Mouse (Mus musculus): ENCODE results near the gene Cd93. TPM values are rescaled to one million over a fixed set of nuclear protein-coding genes. Genes with fewer than 3 reads are reported as not detected.

Cd93 gene
- polyA plus RNA-seq, 1 experiment from 2014 or later: 25.8 TPM

- Histone ChIP-seq H3K36me3 (ENCODE audit: control insufficient read depth, insufficient read depth) (no peaks in the 10 kb centered on the region), H3K4me1 (ENCODE audit: control insufficient read depth, insufficient read depth, low read length) (no peaks in the 10 kb centered on the region), H3K27me3 (ENCODE audit: control insufficient read depth, insufficient read depth, low read length) (no peaks in the 10 kb centered on the region), H3K9me3 (replicated peaks; ENCODE audit: control insufficient read depth, low read length) (no peaks in the 10 kb centered on the region), H3K4me3 (ENCODE audit: low read length) (no peak overlapping the region), H3K4me2 (ENCODE audit: low read depth, low read length) (no peak overlapping the region), H3K9ac (ENCODE audit: low read length) (no peak overlapping the region), H3K27ac (ENCODE audit: low read length) (no peak overlapping the region)
- ATAC-seq (replicated peaks; ENCODE audit: extremely low read depth, insufficient read depth, low FRiP score): no peak
- WGBS: 79% methylated on average over 4 of the region's 4 CpGs
Observed at GRCm38 (mm10) chr2:148430941-148431340, 12.4 kb downstream of the Cd93 start.

- Histone ChIP-seq H3K4me3 (ENCODE audit: low read length) (no peak overlapping the region), H3K4me2 (ENCODE audit: low read depth, low read length) (no peak overlapping the region), H3K4me1 (ENCODE audit: control insufficient read depth, insufficient read depth, low read length) (no peaks in the 10 kb centered on the region), H3K27ac (ENCODE audit: low read length) (no peak overlapping the region), H3K27me3 (ENCODE audit: control insufficient read depth, insufficient read depth, low read length) (no peaks in the 10 kb centered on the region), H3K9ac (ENCODE audit: low read length) (no peak overlapping the region), H3K36me3 (ENCODE audit: control insufficient read depth, insufficient read depth) (no peaks in the 10 kb centered on the region), H3K9me3 (replicated peaks; ENCODE audit: control insufficient read depth, low read length) (no peaks in the 10 kb centered on the region)
- no peak for ATAC-seq (replicated peaks; ENCODE audit: extremely low read depth, insufficient read depth, low FRiP score)
Observed at GRCm38 (mm10) chr2:148429001-148429505, 14.3 kb downstream of the Cd93 start.

DNA sequence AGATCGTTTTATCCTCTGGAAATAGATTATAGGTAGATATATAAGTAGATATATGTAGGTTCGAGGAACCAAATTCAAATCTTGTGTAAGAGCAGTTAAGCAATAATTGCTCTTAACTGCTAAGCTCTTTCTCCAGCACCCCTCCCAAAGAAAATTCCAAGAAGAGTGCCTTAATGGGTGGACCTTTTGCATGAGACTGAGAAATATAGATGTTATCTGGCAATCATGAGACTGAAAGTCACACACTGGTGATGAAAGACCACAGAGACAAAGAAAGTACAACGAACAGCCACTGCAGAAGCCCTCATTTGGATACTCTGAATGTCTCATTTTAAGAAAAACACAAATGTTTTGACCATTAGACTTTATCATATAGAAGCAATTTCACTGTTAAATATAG, 14.8 kb downstream of the Cd93 start:
- ATAC-seq (replicated peaks; ENCODE audit: extremely low read depth, insufficient read depth, low FRiP score): no peak
- H3K4me2 ChIP-seq (ENCODE audit: low read depth, low read length): no peak overlapping the region
- no peak overlapping the region for H3K27ac ChIP-seq (ENCODE audit: low read length)
- H3K9ac ChIP-seq (ENCODE audit: low read length): no peak overlapping the region
- H3K36me3 ChIP-seq (ENCODE audit: control insufficient read depth, insufficient read depth): no peaks in the 10 kb centered on the region
- 74% methylated on average over 3 of the region's 3 CpGs for WGBS
- H3K4me1 ChIP-seq (ENCODE audit: control insufficient read depth, insufficient read depth, low read length): no peaks in the 10 kb centered on the region
- H3K4me3 ChIP-seq (ENCODE audit: low read length): no peak overlapping the region
- H3K9me3 ChIP-seq (replicated peaks; ENCODE audit: control insufficient read depth, low read length): no peaks in the 10 kb centered on the region
- H3K27me3 ChIP-seq (ENCODE audit: control insufficient read depth, insufficient read depth, low read length): no peaks in the 10 kb centered on the region

DNA sequence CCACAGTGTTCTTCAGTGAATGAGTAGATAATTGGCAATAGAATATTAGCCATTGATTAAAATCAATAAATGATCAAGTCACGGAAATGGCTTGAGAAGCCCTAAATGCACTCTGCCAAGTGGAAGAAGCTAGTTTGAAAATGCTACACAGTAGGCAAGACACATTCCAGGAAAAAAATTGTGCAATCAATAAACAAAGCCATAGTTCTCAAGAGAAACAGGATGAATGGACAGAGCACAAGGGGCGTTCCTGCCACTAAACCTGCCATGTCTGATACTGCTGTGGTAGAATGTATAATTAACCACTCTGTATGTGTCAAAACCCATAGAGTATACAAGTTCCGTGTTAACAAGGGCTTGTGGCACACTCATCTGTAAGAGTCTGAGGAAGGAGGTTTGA, 15.8 kb downstream of the Cd93 start:
- no peak overlapping the region for H3K4me2 ChIP-seq (ENCODE audit: low read depth, low read length)
- no peaks in the 10 kb centered on the region for H3K9me3 ChIP-seq (replicated peaks; ENCODE audit: control insufficient read depth, low read length)
- no peak for ATAC-seq (replicated peaks; ENCODE audit: extremely low read depth, insufficient read depth, low FRiP score)
- no peaks in the 10 kb centered on the region for H3K36me3 ChIP-seq (ENCODE audit: control insufficient read depth, insufficient read depth)
- H3K27ac ChIP-seq (ENCODE audit: low read length): no peak overlapping the region
- no peaks in the 10 kb centered on the region for H3K4me1 ChIP-seq (ENCODE audit: control insufficient read depth, insufficient read depth, low read length)
- 79% methylated on average over 3 of the region's 3 CpGs for WGBS
- H3K9ac ChIP-seq (ENCODE audit: low read length): no peak overlapping the region
- no peaks in the 10 kb centered on the region for H3K27me3 ChIP-seq (ENCODE audit: control insufficient read depth, insufficient read depth, low read length)
- no peak overlapping the region for H3K4me3 ChIP-seq (ENCODE audit: low read length)

DNA sequence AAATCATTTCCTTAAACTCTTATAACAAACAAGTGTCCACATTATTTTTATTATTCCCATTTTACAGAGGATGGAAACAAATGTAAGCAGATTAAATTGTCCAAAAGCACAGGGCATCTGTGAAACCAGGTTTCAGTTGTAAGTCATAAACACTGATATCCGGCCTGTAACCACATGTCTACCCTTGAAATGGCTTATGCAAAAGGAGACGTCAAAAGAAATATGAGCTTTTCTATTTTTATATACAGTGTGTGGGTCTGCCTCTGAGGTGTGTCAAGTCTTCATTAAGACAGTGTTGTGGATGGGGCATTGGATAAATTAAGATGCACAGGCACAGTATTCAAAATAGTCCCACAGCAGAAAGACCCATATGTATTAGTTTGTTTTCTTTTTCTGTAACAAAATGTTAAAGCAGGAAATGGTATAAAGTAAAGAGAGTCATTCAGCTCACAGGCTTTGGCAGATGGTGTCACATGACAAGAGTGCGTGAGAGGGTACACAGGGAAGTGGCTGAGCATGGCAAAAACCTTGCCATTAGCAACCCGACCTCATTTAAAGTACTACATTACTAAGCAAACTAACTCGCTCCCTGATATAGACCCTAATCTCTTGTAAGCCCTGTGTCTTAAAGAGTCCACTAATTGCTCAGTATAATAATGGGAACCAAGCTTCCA, 17.5 kb downstream of the Cd93 start:
- H3K4me2 ChIP-seq (ENCODE audit: low read depth, low read length): no peak overlapping the region
- no peaks in the 10 kb centered on the region for H3K4me1 ChIP-seq (ENCODE audit: control insufficient read depth, insufficient read depth, low read length)
- no peak overlapping the region for H3K9ac ChIP-seq (ENCODE audit: low read length)
- H3K9me3 ChIP-seq (replicated peaks; ENCODE audit: control insufficient read depth, low read length): no peaks in the 10 kb centered on the region
- H3K27me3 ChIP-seq (ENCODE audit: control insufficient read depth, insufficient read depth, low read length): no peaks in the 10 kb centered on the region
- ATAC-seq (replicated peaks; ENCODE audit: extremely low read depth, insufficient read depth, low FRiP score): no peak
- no peak overlapping the region for H3K4me3 ChIP-seq (ENCODE audit: low read length)
- no peaks in the 10 kb centered on the region for H3K36me3 ChIP-seq (ENCODE audit: control insufficient read depth, insufficient read depth)
- 64% methylated on average over 5 of the region's 5 CpGs for WGBS
- no peak overlapping the region for H3K27ac ChIP-seq (ENCODE audit: low read length)

DNA sequence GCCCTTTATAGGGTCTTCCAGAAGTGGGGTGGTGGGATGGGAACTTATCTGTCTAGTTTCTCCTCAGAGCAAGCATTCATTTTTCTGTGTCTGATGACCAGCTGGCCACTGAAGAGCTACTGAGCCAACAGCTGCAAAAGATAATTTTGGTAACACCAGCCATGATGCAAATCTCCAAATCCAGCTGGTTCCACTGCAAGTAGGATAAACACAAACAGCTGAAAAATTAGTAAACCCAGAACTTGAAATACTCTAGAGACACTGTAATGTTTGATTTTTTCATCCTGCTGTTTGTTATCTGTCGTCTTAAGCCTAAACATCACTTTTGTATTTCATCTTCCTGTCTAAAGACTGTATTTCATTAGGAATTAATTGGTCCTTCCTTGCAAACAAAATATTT, 21.7 kb downstream of the Cd93 start:
- Histone ChIP-seq H3K9ac (ENCODE audit: low read length) (no peak overlapping the region), H3K9me3 (replicated peaks; ENCODE audit: control insufficient read depth, low read length) (no peaks in the 10 kb centered on the region), H3K4me2 (ENCODE audit: low read depth, low read length) (no peak overlapping the region), H3K27me3 (ENCODE audit: control insufficient read depth, insufficient read depth, low read length) (no peaks in the 10 kb centered on the region), H3K36me3 (ENCODE audit: control insufficient read depth, insufficient read depth) (no peaks in the 10 kb centered on the region), H3K27ac (ENCODE audit: low read length) (no peak overlapping the region), H3K4me1 (ENCODE audit: control insufficient read depth, insufficient read depth, low read length) (no peaks in the 10 kb centered on the region), H3K4me3 (ENCODE audit: low read length) (no peak overlapping the region)
- 60% methylated on average over 1 of the region's 1 CpGs for WGBS
- no peak for ATAC-seq (replicated peaks; ENCODE audit: extremely low read depth, insufficient read depth, low FRiP score)

DNA sequence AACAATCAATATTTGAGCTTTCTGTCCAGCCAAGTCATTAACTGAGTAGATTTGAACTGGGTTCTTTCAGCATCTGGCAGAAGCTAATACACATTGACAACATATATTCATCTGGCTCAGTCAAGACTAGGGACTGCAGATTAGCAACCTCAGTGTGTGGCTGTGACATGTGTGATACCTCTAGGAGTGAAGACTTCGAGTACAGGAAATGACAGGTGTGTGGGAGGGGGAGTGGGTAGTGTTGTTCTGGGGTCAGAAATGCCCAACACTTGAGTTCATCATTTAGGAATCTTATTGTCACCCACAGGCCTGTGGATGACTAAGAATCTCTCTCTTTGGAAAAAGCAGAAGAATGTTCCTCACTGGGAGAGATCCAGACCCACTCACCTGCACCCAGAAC, 22.3 kb downstream of the Cd93 start:
- ATAC-seq (replicated peaks; ENCODE audit: extremely low read depth, insufficient read depth, low FRiP score): no peak
- Histone ChIP-seq H3K9ac (ENCODE audit: low read length) (no peak overlapping the region), H3K36me3 (ENCODE audit: control insufficient read depth, insufficient read depth) (no peaks in the 10 kb centered on the region), H3K27ac (ENCODE audit: low read length) (no peak overlapping the region), H3K27me3 (ENCODE audit: control insufficient read depth, insufficient read depth, low read length) (no peaks in the 10 kb centered on the region), H3K4me1 (ENCODE audit: control insufficient read depth, insufficient read depth, low read length) (no peaks in the 10 kb centered on the region), H3K4me3 (ENCODE audit: low read length) (no peak overlapping the region), H3K9me3 (replicated peaks; ENCODE audit: control insufficient read depth, low read length) (no peaks in the 10 kb centered on the region), H3K4me2 (ENCODE audit: low read depth, low read length) (no peak overlapping the region)
- 47% methylated on average over 1 of the region's 1 CpGs for WGBS

- ATAC-seq (replicated peaks; ENCODE audit: extremely low read depth, insufficient read depth, low FRiP score): no peak
Observed at GRCm38 (mm10) chr2:148419776-148420175, 23.6 kb downstream of the Cd93 start.

GRCm38 (mm10) chr2:148419151-148419550, 24.2 kb downstream of the Cd93 start:
- 47% methylated on average over 3 of the region's 3 CpGs for WGBS
- Histone ChIP-seq H3K4me2 (ENCODE audit: low read depth, low read length) (no peak overlapping the region), H3K27ac (ENCODE audit: low read length) (no peak overlapping the region)

More at GRCm38 (mm10) chr2:148419776-148420175, 23.6 kb downstream of the Cd93 start:
- Histone ChIP-seq H3K4me2 (ENCODE audit: low read depth, low read length) (no peak overlapping the region), H3K27me3 (ENCODE audit: control insufficient read depth, insufficient read depth, low read length) (no peaks in the 10 kb centered on the region), H3K36me3 (ENCODE audit: control insufficient read depth, insufficient read depth) (no peaks in the 10 kb centered on the region), H3K27ac (ENCODE audit: low read length) (no peak overlapping the region), H3K9me3 (replicated peaks; ENCODE audit: control insufficient read depth, low read length) (no peaks in the 10 kb centered on the region), H3K9ac (ENCODE audit: low read length) (no peak overlapping the region), H3K4me3 (ENCODE audit: low read length) (no peak overlapping the region), H3K4me1 (ENCODE audit: control insufficient read depth, insufficient read depth, low read length) (no peaks in the 10 kb centered on the region)
- WGBS: 71% methylated on average over 2 of the region's 2 CpGs

More at GRCm38 (mm10) chr2:148419151-148419550, 24.2 kb downstream of the Cd93 start:
- H3K9me3 ChIP-seq (replicated peaks; ENCODE audit: control insufficient read depth, low read length): no peaks in the 10 kb centered on the region
- H3K4me1 ChIP-seq (ENCODE audit: control insufficient read depth, insufficient read depth, low read length): no peaks in the 10 kb centered on the region
- no peak overlapping the region for H3K4me3 ChIP-seq (ENCODE audit: low read length)
- no peak for ATAC-seq (replicated peaks; ENCODE audit: extremely low read depth, insufficient read depth, low FRiP score)
- no peaks in the 10 kb centered on the region for H3K27me3 ChIP-seq (ENCODE audit: control insufficient read depth, insufficient read depth, low read length)
- no peaks in the 10 kb centered on the region for H3K36me3 ChIP-seq (ENCODE audit: control insufficient read depth, insufficient read depth)
- no peak overlapping the region for H3K9ac ChIP-seq (ENCODE audit: low read length)
